Mouse (Mus musculus): ENCODE results near the gene Rflnb. TPM values are rescaled to one million over a fixed set of nuclear protein-coding genes. Genes with fewer than 3 reads are reported as not detected.
A peak's percentile ranks its signal among the peaks of the same experiment; 100 is the strongest.
"Not testable (repeated sequence)": the region's sequence is repeated elsewhere in the genome, so short reads cannot be mapped to it uniquely, and the experiment has no call there.

Rflnb gene
- polyA plus RNA-seq, 1 experiment from 2014 or later: 42.8 TPM

GRCm38 (mm10) chr11:76009101-76009500, 18.5 kb downstream of the Rflnb start:
- Histone ChIP-seq H3K4me2 (replicated peaks; ENCODE audit: low read depth, low read length) (no peak overlapping the region), H3K27me3 (ENCODE audit: control insufficient read depth, insufficient read depth, low read length) (no peaks in the 10 kb centered on the region), H3K36me3 (ENCODE audit: control insufficient read depth, insufficient read depth, low read length) (no peaks in the 10 kb centered on the region), H3K4me1 (ENCODE audit: control insufficient read depth, insufficient read depth, low read length) (no peaks in the 10 kb centered on the region), H3K4me3 (ENCODE audit: low read depth, low read length) (no peak overlapping the region), H3K27ac (ENCODE audit: low read length) (no peak overlapping the region), H3K9ac (replicated peaks; ENCODE audit: low read depth, low read length) (no peak overlapping the region), H3K9me3 (ENCODE audit: control insufficient read depth, low read depth, low read length) (no peaks in the 10 kb centered on the region)
- ATAC-seq (ENCODE audit: insufficient number of reproducible peaks, insufficient read depth, low FRiP score, low read depth): no peak
- 86% methylated on average over 6 of the region's 6 CpGs for WGBS

DNA sequence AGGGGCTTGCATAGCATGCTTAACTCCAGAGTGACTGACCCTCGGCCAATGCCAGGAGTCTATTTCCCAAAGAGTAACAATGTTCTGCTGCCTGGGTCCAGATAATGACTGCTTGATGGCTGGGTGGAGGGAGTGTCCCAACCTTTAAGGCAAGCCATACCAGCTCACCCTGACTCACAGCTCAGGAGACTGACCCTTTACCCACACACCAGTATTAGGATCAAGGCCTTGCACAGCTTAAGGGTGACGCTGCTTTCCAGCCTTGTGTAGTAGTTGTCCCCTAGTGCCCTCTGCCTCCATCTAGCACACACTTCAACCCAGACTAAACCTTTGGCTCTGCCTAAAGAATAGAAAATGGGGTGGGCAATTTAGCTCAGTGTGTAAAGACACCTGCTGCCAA, 19.4 kb downstream of the Rflnb start:
- Histone ChIP-seq H3K9me3 (ENCODE audit: control insufficient read depth, low read depth, low read length) (no peaks in the 10 kb centered on the region), H3K27me3 (ENCODE audit: control insufficient read depth, insufficient read depth, low read length) (no peaks in the 10 kb centered on the region), H3K36me3 (ENCODE audit: control insufficient read depth, insufficient read depth, low read length) (no peaks in the 10 kb centered on the region), H3K9ac (replicated peaks; ENCODE audit: low read depth, low read length) (no peak overlapping the region), H3K4me2 (replicated peaks; ENCODE audit: low read depth, low read length) (no peak overlapping the region), H3K27ac (ENCODE audit: low read length) (no peak overlapping the region), H3K4me3 (ENCODE audit: low read depth, low read length) (no peak overlapping the region), H3K4me1 (ENCODE audit: control insufficient read depth, insufficient read depth, low read length) (no peaks in the 10 kb centered on the region)
- no peak for ATAC-seq (ENCODE audit: insufficient number of reproducible peaks, insufficient read depth, low FRiP score, low read depth)
- WGBS: 83% methylated on average over 2 of the region's 2 CpGs

DNA sequence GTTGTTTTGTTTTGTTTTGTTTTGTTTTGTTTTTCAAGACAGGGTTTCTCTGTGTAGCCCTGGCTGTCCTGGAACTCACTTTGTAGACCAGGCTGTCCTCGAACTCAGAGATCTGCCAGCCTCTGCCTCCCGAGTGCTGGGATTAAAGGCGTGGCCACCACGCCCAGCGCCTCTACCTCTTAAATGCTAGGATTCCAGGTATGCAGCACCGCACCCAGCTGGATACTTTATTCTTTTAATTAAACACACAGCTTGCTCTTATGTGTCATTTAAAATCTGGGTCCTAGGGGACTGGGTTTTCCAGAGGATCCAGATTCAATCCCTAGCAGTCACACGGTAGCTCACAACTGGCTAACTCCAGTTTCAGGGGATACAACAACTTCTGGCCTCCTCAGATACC, 23.3 kb downstream of the Rflnb start:
- not testable (repeated sequence) for H3K9me3 ChIP-seq (ENCODE audit: control insufficient read depth, low read depth, low read length); H3K27me3 ChIP-seq (ENCODE audit: control insufficient read depth, insufficient read depth, low read length); H3K4me1 ChIP-seq (ENCODE audit: control insufficient read depth, insufficient read depth, low read length); H3K4me3 ChIP-seq (ENCODE audit: low read depth, low read length); H3K27ac ChIP-seq (ENCODE audit: low read length); H3K4me2 ChIP-seq (replicated peaks; ENCODE audit: low read depth, low read length); H3K9ac ChIP-seq (replicated peaks; ENCODE audit: low read depth, low read length); ATAC-seq (ENCODE audit: insufficient number of reproducible peaks, insufficient read depth, low FRiP score, low read depth); H3K36me3 ChIP-seq (ENCODE audit: control insufficient read depth, insufficient read depth, low read length)
- WGBS: 93% methylated on average over 7 of the region's 7 CpGs

DNA sequence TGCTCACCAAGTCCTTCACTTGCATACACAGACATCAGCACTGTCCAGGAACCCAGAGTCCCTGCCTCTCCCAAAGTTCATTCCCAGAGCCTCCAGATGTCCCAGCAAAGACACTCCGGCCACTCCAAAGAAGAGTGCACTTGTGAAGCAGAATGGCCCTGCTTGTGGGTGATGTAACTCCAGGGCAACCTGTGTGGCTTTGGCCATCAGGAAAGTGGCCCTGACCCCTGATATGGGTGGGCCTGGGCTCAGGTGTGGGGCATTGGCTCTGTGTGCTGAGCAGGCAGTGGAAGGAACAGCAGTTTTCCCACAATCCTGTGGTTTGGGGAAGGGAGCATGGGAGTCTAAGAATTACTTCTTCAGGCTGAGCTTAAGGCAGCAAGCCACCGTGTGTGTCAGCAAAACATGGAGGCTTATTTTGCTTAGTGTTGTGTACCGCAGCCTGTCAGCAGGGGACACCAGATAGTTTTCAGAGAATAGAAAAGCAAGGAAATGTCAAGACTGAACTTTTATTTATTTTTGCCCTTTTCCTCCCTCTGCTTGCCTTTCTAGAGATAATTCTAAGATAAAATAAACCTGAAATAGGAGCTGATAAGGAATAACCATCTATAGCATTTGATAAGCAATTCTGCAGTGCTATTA, 26.2 kb downstream of the Rflnb start:
- no peak overlapping the region for H3K4me3 ChIP-seq (ENCODE audit: low read depth, low read length)
- H3K27ac ChIP-seq (ENCODE audit: low read length): no peak overlapping the region
- no peaks in the 10 kb centered on the region for H3K9me3 ChIP-seq (ENCODE audit: control insufficient read depth, low read depth, low read length)
- H3K4me1 ChIP-seq (ENCODE audit: control insufficient read depth, insufficient read depth, low read length): no peaks in the 10 kb centered on the region; the same call in 1 of the 2 replicates
- H3K27me3 ChIP-seq (ENCODE audit: control insufficient read depth, insufficient read depth, low read length): 0 out of 2 replicates have a peak, but pooled peaks cover 6% of the 10 kb centered on the region
- no peak overlapping the region for H3K9ac ChIP-seq (replicated peaks; ENCODE audit: low read depth, low read length)
- ATAC-seq (ENCODE audit: insufficient number of reproducible peaks, insufficient read depth, low FRiP score, low read depth): no peak
- no peaks in the 10 kb centered on the region for H3K36me3 ChIP-seq (ENCODE audit: control insufficient read depth, insufficient read depth, low read length)
- no peak overlapping the region for H3K4me2 ChIP-seq (replicated peaks; ENCODE audit: low read depth, low read length)
- 53% methylated on average over 3 of the region's 3 CpGs for WGBS

DNA sequence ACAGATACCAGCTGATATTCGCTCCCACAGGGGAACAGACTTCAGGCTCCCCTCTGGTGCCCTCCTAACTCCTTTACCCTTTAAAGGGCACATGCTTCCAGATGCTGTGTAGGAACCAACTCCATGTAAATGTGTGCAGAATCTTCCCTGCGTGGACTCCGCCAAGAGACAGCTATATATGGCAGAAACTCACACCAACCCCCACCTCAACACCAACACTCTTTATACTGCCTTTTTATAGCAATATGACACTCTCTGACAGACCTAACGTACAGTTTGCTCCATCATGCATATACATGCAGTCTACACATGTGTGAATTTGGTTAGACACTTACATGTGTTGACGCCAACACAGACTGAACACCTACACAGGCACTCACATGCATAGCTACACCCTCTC, 26.9 kb downstream of the Rflnb start:
- Histone ChIP-seq H3K9ac (replicated peaks; ENCODE audit: low read depth, low read length) (no peak overlapping the region), H3K9me3 (ENCODE audit: control insufficient read depth, low read depth, low read length) (no peaks in the 10 kb centered on the region)
- no peak for ATAC-seq (ENCODE audit: insufficient number of reproducible peaks, insufficient read depth, low FRiP score, low read depth)

GRCm38 (mm10) chr11:75999440-76000155, 28.0 kb downstream of the Rflnb start, which contains the start of gene 1700016K19Rik:
Gene 1700016K19Rik, plus strand, starts transcription at chr11:75999912.
- Histone ChIP-seq H3K9ac (replicated peaks; ENCODE audit: low read depth, low read length) (no peak within 1 kb of the TSS), H3K4me1 (ENCODE audit: control insufficient read depth, insufficient read depth, low read length) (no peaks in the 10 kb centered on the region; the same call in 1 of the 2 replicates), H3K4me2 (replicated peaks; ENCODE audit: low read depth, low read length) (peak within 1 kb of the TSS; percentile 79), H3K9me3 (ENCODE audit: control insufficient read depth, low read depth, low read length) (no peaks in the 10 kb centered on the region), H3K27me3 (ENCODE audit: control insufficient read depth, insufficient read depth, low read length) (0 out of 2 replicates have a peak, but pooled peaks cover 6% of the 10 kb centered on the region), H3K4me3 (ENCODE audit: low read depth, low read length) (peak within 1 kb of the TSS; percentile 55), H3K36me3 (ENCODE audit: control insufficient read depth, insufficient read depth, low read length) (no peaks in the 10 kb centered on the region), H3K27ac (ENCODE audit: low read length) (no peak within 1 kb of the TSS)
- WGBS: 11% methylated on average over 34 of the region's 36 CpGs
- peak; percentile 72; the same call in 1 of the 2 replicates for ATAC-seq (ENCODE audit: insufficient number of reproducible peaks, insufficient read depth, low FRiP score, low read depth)

More for the DNA sequence above, 26.9 kb downstream of the Rflnb start:
- Histone ChIP-seq H3K27me3 (ENCODE audit: control insufficient read depth, insufficient read depth, low read length) (0 out of 2 replicates have a peak, but pooled peaks cover 6% of the 10 kb centered on the region), H3K4me3 (ENCODE audit: low read depth, low read length) (no peak overlapping the region), H3K27ac (ENCODE audit: low read length) (no peak overlapping the region), H3K36me3 (ENCODE audit: control insufficient read depth, insufficient read depth, low read length) (no peaks in the 10 kb centered on the region), H3K4me2 (replicated peaks; ENCODE audit: low read depth, low read length) (no peak overlapping the region), H3K4me1 (ENCODE audit: control insufficient read depth, insufficient read depth, low read length) (no peaks in the 10 kb centered on the region; the same call in 1 of the 2 replicates)
- 83% methylated on average over 5 of the region's 5 CpGs for WGBS

DNA sequence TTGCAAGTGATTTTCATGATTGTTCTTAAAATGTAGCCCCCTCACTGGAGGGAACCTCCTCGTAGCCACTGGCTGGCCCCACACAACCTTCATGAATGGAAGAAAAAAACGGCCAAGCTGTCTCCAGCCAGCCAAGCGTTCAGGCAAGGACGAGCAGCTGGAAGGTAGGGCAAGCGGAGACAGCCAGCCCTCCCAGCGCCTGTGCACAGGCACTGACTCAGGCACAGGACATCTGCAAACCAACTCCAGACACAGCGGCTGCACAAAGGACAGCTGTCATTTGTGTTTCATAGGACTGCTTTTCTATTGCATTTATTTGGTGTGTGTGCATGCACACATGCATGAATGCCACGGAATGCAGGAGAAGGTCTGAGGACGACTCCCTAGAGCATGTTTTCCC, 33.2 kb downstream of the Rflnb start:
- 57% methylated on average over 9 of the region's 9 CpGs for WGBS
- no peak for ATAC-seq (ENCODE audit: insufficient number of reproducible peaks, insufficient read depth, low FRiP score, low read depth)
- H3K9ac ChIP-seq (replicated peaks; ENCODE audit: low read depth, low read length): no peak overlapping the region

DNA sequence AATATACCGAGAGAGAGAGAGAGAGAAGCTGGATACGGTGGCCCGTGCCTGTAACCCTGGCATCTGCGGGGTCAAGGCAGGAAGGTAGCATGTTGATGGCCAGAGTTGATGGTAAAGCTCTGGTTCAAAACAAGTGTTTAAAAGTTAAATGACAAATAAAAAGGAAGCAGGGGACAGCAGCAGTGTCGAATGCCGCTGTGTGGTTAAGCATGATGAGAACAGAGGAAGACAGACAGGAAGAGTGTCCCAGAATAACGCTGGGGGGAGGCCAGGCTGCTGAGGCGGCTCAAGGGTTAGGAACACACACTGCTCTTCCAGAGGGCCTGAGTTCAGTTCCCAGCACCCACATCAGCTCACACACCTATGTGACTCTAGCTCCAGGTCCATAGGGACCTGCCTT, 35.1 kb downstream of the Rflnb start:
- Histone ChIP-seq H3K4me2 (replicated peaks; ENCODE audit: low read depth, low read length) (no peak overlapping the region), H3K4me1 (ENCODE audit: control insufficient read depth, insufficient read depth, low read length) (no peaks in the 10 kb centered on the region), H3K36me3 (ENCODE audit: control insufficient read depth, insufficient read depth, low read length) (no peaks in the 10 kb centered on the region), H3K27me3 (ENCODE audit: control insufficient read depth, insufficient read depth, low read length) (no peaks in the 10 kb centered on the region), H3K27ac (ENCODE audit: low read length) (no peak overlapping the region), H3K9me3 (ENCODE audit: control insufficient read depth, low read depth, low read length) (no peaks in the 10 kb centered on the region), H3K4me3 (ENCODE audit: low read depth, low read length) (no peak overlapping the region), H3K9ac (replicated peaks; ENCODE audit: low read depth, low read length) (no peak overlapping the region)
- WGBS: 84% methylated on average over 8 of the region's 8 CpGs
- ATAC-seq (ENCODE audit: insufficient number of reproducible peaks, insufficient read depth, low FRiP score, low read depth): no peak

More for the DNA sequence above, 33.2 kb downstream of the Rflnb start:
- Histone ChIP-seq H3K9me3 (ENCODE audit: control insufficient read depth, low read depth, low read length) (no peaks in the 10 kb centered on the region), H3K4me1 (ENCODE audit: control insufficient read depth, insufficient read depth, low read length) (no peaks in the 10 kb centered on the region), H3K27ac (ENCODE audit: low read length) (no peak overlapping the region), H3K36me3 (ENCODE audit: control insufficient read depth, insufficient read depth, low read length) (no peaks in the 10 kb centered on the region), H3K4me2 (replicated peaks; ENCODE audit: low read depth, low read length) (no peak overlapping the region), H3K27me3 (ENCODE audit: control insufficient read depth, insufficient read depth, low read length) (no peaks in the 10 kb centered on the region), H3K4me3 (ENCODE audit: low read depth, low read length) (no peak overlapping the region)

Data from stomach, embryonic 14.5 days (tissue).